Mouse (Mus musculus) thymus, postnatal 14 days (tissue): ENCODE results near the gene Lcat.
A peak's percentile ranks its signal among the peaks of the same experiment; 100 is the strongest.

Source experiments
- DNase-seq: peaks from one replicate; pipeline ENCODE4 v3.0.0; 2021

Lcat gene

DNA sequence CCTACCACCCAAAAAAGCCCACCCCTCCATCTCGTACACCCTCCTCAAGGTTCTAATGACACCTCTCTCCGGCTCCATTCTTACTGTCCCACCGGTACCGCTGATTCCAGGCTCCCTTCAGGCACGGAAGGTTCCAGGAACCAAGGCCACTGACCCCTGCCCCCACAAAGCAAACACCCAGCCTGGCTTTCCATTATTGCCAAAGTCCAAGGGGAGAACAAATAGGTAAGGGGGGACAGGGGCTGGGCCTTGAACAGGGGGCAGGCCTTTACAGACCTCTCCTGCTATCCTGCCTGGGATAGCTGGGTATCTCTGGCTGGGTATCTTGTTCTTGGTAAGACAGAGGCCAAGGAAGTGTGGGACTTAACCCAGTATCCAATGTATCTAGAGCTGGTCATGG lies 640 bp downstream of the Lcat start:
- no peak for DNase-seq

- DNase-seq: no peak
Observed at GRCm38 (mm10) chr8:105942026-105942425, 1.2 kb downstream of the Lcat start.

GRCm38 (mm10) chr8:105938306-105938669 lies 4.9 kb downstream of the Lcat start, which contains the start of gene Psmb10:
Psmb10 (minus strand) TSS chr8:105938444.
- peak; percentile 53 for DNase-seq

DNA sequence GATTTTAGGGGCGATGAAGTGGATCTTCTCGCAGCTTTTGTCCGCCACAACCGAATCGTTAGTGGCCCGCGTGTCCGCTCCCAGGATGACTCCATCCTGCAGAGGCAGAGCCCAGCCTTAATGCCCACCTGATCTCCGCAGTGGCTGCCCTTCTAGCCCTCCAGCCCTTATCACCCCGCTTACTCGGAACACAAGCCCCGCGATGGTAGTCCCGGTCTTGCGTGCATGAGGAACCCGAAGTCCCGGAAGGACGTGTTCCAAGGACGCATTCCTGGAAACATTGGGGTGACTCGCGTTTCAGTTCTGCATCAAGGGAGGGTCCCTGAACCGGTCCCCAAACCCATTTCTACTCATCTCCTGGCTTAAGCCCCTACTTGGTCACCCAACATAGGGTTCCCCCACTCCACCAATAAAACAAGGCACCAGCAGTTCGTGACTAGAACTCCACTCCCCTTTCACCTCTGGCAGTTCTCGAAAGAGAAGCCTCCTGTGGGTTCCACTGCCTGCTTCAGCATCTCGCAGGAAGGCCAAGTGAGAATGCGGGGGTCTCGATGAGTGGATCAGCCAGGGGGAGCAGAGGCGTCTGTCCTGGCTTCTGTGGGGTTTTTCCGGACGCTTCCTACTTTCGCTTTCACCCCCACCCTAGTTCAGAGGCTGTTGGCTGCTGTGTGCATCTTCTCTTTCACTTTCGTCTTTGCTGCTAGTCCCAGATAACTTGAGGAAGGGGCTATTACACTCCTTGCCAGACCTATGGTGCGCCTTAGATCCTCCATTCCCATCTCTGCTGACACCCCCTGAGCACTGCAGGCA lies 5.5 kb downstream of the Lcat start:
- peak; percentile 64 for DNase-seq

DNA sequence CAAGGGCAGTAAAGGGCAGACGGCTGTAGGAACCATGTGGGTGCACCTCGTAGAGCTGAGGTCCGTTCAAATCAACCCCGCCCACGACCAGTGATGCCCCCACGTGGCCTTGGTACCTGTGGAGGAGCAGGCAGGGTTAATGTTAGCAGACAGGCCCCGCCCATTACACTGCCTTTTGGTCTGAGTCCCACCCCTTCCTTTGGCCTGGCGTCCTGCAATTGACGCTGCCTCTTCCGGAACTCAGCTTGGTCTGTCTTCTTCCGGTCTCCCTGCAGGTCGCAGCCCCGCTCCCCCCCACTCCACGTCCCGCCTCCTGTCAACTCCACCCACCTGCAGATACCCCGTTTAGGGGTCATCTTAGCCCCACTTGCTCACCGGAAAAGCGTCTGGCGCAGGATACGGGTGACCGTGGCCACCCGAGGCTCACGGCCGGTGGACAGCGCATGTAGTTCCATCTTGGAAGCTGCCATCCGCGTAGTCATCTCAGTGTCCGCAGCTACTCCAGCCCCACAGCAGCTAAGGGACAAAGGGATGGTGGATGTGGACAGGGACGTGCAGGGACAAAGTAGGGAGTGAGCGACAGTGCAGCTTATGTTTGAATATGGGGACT lies 6.2 kb downstream of the Lcat start:
- peak; percentile 76 for DNase-seq

- DNase-seq: no peak
Observed at GRCm38 (mm10) chr8:105935863-105936603, 7.1 kb downstream of the Lcat start.

GRCm38 (mm10) chr8:105935105-105935504 lies 8.1 kb downstream of the Lcat start:
- DNase-seq: no peak

DNA sequence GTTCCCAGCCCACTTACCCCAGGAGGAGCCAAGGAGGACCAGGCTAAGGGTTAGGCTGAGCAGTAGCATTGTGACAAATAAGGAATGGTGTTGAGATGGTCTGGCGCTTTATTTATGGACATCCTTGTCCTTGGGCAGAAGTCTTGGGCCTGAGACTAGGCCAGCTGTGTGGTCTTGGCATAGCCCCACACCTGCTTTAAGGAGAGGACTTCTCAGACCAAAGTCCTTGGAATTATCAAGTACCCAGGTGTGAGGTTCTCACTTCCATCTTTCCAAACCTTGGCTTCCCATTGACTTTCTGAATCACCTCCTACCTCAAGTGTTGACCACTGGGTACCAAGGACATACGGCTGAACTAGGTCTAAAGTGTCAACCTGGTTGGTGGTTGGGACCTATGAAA lies 9.4 kb downstream of the Lcat start, which contains the start of gene Ctrl:
Gene Ctrl (minus strand): TSS at position 101 of the 400 bp plus-strand sequence.
- no peak for DNase-seq

DNA sequence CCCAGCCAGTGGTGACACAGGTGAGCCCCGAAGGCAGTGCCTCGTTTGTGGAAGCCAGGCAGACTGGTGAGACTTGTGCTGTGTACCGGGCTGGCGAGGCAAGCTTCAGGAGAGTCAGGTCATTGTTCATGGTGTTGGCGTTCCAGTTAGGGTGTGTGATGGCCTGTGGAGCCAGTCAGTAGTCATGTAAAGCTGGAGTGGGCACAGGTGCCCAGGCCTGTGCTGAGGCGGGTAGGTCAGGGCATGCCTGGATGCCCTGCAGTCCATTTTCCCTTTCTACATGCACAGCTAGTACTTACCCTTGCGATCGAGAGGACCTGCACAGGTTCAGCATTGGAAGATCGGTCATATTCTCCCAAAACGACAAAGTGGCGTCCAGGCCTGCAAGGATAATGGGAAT lies 10.7 kb downstream of the Lcat start:
- no peak for DNase-seq

DNA sequence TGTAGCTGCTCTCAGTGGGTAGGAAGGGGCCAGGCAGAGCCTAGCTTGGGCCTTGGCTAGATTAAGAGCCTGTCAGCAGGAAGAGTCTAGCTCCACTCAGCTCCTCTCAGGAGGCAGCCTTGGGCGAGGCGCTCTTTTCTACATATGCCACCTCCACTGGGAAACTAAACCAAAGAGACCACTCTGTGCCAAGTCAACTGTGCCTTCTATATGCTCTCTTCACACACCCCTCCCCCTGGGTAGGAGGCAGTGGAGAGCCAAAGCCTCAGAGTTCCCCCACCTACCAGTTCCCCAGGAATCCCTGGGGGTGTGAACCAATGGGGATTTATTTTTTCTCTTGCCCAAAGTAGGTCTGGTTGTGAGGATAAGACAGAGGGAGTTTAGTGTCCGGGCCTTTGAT lies 11.9 kb downstream of the Lcat start:
- no peak for DNase-seq

DNA sequence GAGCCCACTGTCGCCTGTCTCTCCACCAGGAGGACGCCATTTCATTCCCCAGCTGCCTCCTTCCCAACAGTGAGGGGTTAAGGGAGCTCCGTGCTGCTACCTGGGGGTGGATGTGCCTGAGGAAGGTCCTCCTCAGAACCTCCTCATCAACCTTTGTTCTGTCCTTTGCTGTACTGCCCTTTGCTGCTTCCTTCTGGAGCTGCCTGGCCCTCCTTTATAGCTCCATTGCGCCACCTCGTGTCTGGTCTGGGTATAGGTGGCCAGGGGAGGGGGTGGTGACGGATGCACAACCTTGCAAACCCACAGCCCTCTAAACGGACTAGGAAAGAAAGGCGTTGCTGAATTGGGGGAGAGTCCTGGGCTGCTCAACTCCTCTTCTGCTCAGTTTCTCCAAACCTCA lies 12.6 kb downstream of the Lcat start:
- DNase-seq: peak; percentile 92

GRCm38 (mm10) chr8:105925123-105925522 lies 18.1 kb downstream of the Lcat start:
- DNase-seq: no peak

DNA sequence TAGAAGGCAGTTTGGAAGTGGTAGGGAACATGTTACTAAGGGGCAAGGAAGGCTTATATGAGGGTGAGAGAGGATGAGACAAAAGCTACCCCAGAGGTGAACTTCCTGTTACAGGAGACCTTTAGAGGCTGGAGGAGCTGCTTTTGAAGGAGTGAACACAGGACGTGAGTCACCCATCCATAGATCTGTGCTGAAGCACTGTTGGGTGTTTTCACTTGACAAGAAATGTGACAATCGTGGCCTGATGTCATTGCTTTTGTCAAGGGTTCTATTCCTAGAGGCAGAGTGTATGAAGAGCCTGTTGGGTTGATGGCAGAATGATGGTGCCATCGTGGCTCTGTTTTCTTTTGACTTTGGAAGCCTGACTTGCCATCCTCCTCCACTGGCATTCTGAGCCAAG lies 23.8 kb downstream of the Lcat start:
- no peak for DNase-seq

DNA sequence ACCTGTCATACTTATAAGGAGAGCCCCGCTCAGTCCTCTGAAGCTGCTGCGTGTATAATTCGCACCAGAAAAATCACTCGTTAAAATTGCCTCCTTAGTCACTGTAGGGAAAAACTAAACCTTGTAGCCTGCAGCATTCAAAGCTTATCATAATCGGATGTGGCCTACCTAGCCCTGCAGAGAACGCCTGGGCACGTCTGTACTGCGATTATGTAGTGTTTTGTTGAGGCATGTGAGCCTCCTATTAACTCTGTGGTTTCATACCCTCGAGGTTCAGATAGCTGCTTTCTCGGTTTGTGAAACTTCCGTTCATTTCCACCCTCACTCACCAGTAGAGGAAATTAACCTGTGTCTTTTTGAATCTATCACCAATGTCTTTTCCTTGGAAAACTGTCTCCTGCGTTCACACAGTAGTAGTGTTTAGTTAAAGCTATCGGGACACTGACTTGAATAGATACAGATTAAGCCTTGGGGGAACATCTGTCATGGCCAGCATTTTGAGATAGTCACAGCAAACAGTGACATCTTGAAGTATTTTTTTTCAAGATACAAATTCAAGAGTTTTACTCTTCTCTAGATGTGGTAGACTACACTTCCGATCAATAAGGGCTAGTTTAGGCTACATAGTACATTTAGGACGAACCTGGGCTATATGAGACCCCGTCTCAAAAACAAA lies 42.1 kb downstream of the Lcat start:
- DNase-seq: peak; percentile 20

DNA sequence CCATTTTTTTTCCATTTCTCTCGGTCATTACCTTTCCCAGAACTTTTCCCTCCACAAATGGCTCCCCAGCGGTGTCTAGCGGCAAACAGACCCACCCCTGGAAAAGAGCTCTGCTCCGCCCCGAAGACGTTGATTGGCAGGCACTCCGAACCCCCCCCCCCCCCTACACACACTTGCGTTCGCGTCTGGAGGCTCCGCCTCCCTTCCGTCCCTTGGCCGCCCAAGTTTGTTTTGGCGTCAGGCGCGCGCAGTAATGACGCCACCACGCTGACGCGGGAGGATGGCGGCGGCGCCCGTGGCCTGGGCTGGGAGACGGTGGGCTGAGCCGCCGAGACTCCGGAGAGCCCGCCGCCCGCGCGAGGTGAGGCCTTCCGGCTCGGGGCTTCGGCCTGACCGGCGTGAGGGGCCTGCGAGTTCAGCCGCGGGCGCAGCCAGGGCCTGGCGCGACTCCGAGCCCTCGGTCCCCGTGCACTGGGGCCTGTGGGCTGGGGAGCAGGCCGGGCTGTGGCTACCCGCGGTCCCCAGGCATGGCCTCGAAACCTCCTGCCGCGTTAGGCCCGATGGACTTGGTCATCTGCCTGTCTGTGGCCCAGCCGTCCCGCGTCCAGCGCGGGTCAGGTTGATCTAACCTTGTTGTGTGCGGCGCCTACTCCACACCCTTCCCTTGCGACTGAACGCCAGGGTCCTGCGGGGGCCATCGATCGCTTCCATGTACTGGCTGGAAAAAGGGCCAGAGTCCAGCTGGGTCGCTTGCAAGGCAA lies 42.8 kb downstream of the Lcat start, which contains the start of gene Pskh1:
Gene Pskh1 (plus strand): TSS at position 262 of the 761 bp plus-strand sequence.
- peak; percentile 95 for DNase-seq

DNA sequence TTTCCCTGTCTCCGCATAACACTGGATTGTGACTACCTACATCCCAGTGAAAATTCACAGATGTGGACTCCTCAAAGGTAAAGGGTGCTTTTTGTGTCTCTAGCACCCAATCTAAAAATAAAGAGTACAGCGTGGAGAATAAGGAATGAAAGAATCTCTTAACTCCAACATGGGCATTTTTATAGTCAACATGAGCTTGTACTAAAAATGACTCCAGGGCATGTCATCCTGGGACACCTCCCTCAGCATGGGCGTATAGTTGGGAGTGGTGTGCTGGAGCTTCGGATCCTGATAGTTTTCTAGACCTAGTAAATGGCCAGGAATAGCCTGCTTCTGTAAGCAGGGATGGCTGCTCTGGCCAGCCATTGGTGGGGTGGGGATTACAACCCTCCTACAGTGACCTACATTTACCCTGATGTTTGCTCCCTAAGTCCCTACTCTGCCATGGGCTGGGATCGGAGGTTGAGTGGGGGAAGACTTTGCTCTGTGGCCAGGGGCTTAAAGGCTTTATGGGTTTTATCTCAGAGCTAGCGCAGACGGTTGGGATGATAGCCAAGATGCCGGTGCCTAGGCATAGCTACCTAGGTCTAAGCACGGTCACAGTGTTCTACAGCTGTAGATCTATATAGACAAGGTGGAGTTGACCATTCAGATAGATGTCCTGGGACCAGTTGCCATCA lies 45.2 kb downstream of the Lcat start:
- DNase-seq: no peak

- peak; percentile 21 for DNase-seq
Observed at GRCm38 (mm10) chr8:105893339-105893738, 49.8 kb downstream of the Lcat start, which contains the start of gene Nrn1l. Nrn1l (plus strand) TSS chr8:105893567.

DNA sequence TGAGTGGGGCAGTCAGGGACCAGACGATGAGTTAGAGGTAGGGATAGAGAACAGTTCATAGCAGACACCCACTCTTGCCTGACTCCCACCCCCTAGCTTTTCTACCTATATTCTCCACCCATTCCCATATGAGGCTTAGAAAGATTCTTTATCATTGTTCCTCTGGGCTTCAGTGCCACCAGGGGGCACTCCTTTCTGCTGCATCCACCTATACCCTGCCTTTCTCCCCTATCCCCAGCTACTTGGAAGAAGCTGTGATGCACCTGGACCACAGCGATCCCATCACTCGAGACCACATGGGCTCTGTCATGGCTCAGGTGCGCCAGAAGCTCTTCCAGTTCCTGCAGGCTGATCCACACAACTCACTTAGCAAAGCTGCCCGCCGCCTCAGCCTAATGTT lies 50.8 kb downstream of the Lcat start:
- peak; percentile 48 for DNase-seq

DNA sequence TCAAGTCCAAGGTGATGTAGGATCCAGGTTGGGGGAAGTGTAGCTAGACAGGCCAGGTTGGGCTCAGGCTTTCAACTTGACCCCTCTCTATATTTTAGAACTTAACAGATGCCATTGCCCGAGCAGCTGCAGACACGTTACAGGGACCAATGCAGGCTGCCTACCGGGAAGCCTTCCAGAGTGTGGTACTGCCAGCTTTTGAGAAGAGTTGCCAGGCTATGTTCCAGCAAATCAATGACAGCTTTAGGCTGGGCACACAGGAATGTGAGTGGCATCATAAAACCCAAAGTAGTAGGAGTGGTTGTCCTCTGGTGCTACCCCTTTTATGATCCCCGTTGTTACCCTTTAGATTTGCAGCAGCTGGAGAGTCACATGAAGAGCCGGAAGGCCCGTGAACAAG lies 52.3 kb downstream of the Lcat start:
- DNase-seq: no peak

GRCm38 (mm10) chr8:105889756-105890465 lies 53.3 kb downstream of the Lcat start:
- DNase-seq: no peak
